Mouse (Mus musculus) gastrocnemius, postnatal 25 days (tissue): ENCODE data around the gene Ajuba. TPM values are rescaled to one million over a fixed set of nuclear protein-coding genes. Genes with fewer than 3 reads are reported as not detected.
"Not testable (repeated sequence)": the region's sequence is repeated elsewhere in the genome, so short reads cannot be mapped to it uniquely, and the experiment has no call there.

Experiments used
- DNase-seq: peaks from one replicate; pipeline ENCODE4 v3.0.0; 2022
- long read RNA-seq, 2 experiments: library from polyadenylated mRNA; stranded (forward); transcript quantifications; one replicate each; pipeline ENCODE4 v2.0.0; 2021
- total RNA-seq, 2 experiments: library from RNA; stranded (reverse); gene quantifications; 1 replicate in 1 of 2; 2 replicates in 1 of 2; pipeline ENCODE4 v1.2.3; 2021

Gene Ajuba
- total RNA-seq = 1 to 10 TPM; 2.3 to 2.6 TPM
- long read RNA-seq, experiment 1, partial matches to known transcripts = 0 of 3 reads
- long read RNA-seq, experiment 1, other reads (novel, unspliced or antisense) = 0 of 3 reads
- long read RNA-seq, experiment 2, partial matches to known transcripts = 1 of 1 reads
- long read RNA-seq, experiment 2, other reads (novel, unspliced or antisense) = 0 of 1 reads

DNA sequence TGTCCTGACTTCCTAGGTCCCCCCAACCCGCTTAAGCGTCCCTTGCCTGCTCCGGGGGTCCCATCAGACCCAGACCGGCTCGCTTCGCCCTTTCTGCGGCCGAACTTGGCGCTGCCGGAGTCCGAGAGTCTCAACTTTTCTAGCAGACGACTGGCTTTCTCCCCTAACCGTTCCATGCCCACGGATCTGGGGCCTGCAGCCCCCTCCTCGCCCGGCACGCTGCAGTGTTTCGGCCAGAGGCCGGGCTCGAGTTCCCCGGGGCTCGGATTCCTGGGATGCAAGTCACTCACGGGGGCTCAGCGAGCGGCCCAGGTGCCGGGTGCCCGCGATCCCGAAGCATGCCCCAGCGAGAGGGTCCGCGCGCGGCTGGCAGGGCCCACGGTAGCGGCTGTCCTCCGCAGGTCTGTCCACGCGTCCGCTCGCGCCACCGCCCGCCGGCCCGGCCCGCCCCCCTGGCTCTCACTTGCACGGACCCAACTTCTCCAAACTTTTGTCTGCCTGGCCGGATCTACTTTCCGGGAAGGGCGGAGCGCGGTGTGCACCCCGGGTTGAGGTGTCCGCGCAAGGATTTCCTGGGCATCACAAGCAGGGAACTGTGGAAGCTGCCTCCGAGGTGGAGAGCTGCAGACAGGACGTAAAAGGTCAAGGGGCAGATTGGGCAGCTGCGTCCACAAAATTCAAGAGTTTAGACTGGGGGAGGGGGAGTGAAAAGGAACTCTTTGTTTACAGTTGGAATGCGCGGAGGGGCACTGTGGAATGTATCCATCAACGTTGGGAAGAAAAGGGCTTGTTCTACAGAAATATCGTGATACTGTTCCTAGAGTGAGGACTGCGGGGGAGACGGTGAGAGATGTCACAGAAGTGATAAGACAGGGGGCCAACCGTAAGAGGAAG, at the start of gene Ajuba:
Gene Ajuba, minus strand, starts transcription at position 470 of the 894 bp plus-strand sequence.
- peak; percentile 90 for DNase-seq

- DNase-seq = no peak
Measured at GRCm38 (mm10) chr14:54624976-54625375, 47.6 kb upstream of the Ajuba start.

DNA sequence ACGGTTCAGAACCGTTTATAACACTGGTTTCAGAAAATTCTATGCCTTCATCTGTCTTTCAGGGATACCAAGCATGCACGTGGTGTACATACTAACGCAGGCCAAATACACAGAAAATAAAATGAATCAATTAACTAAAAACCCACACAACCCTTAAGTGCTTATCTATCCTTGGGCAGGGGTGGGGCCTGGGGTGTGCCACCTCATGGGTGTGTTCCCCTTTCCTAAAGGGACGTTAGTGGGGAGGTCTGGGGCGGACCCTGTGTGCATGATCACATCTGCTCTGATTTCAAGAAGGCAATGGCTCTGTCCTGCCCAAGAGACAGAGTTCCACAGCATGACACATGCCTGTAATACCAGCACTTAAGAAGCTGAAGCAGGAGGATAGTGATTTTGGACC, 46.0 kb upstream of the Ajuba start:
- DNase-seq = no peak

GRCm38 (mm10) chr14:54621133-54621532, 43.8 kb upstream of the Ajuba start, which contains the start of gene Psmb11:
Gene Psmb11, plus strand, starts transcription at chr14:54621433.
- no peak for DNase-seq

DNA sequence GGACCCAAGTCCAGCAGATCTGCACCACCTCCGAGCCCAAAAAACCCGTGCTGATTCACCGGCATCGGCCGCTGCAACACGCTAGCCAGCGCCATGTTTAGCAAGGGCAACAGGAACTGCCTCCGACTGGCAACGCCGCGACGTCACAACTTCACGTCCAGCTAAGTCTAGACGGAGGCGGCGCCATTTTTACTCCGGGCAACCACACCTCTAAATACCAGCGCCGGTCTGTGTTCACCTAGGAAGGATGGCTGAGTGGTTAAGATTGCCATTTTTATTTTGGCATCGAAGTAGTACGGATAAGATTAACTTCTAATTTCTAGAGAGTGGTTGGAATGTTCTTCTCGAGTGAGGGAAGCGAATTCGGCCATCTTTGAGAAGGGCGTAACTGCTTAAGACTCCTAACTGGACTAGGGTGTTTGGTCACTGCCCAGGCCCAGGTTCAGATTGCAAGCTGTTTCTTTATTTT, 40.6 kb upstream of the Ajuba start, which contains the start of gene Psmb5:
Gene Psmb5, minus strand, starts transcription at position 126 of the 469 bp plus-strand sequence.
- peak; percentile 79 for DNase-seq

GRCm38 (mm10) chr14:54617152-54617896, 40.0 kb upstream of the Ajuba start:
- no peak for DNase-seq

- DNase-seq = no peak
Measured at GRCm38 (mm10) chr14:54616226-54616825, 39.0 kb upstream of the Ajuba start.

DNA sequence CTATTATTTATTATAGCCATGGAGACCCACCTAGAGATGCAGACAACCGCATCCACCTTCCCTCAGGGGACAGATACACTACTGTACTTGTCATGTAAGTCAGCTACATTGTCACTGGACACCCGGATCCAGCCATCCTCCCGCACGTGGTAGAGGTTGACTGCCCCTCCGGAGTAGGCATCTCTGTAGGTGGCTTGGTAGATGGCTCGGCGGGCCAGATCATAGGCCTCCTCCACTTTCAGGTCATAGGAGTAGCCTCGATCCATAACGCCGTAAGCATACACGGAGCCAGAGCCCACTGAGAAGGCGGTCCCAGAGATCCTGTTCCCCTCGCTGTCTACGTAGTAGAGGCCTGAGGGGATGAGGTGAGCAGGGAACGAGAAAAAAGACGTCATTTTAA, 36.8 kb upstream of the Ajuba start:
- DNase-seq = not testable (repeated sequence)

DNA sequence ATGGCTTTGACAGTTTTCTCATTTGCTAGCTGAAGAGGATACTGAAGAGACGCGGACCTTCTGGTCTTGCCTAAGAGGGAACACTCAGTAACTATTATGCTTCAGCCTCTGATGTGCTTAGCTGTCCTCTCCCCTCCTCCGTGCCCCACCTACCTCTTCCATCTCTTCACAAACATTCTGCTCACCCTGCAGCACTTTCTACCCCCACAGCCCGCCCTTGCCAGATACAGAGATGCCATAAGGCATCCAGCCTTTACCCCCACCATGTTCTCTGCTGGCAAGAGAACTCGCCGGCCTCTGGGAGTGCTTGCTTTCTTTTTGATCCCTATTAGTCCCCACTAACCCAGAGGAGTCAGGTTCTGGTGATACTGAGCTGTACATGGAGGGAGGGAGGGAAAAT, 33.3 kb upstream of the Ajuba start:
- DNase-seq = no peak

GRCm38 (mm10) chr14:54609962-54610361, 32.6 kb upstream of the Ajuba start:
- DNase-seq = no peak

DNA sequence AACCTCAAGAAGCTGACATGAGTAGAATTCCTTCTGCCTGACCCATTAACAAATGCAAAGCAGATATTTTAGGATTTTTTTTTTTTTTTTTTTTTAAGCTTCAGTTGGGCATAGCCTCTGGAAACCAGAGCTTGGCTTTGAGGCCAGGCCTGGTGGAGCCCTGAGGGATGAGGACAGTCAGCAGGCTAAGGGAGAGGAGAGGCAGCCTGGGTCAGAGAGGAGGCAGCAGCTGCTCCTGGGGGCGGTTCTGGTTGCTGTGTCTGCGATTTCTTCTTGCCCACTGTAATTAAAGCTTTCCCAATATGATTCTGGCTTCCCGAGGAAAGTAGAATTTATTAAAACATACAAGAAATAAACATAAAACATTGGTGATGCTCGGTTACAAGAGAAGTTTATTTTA, 31.9 kb upstream of the Ajuba start:
- DNase-seq = no peak

- DNase-seq = no peak
Measured at GRCm38 (mm10) chr14:54607226-54607625, 29.9 kb upstream of the Ajuba start.

DNA sequence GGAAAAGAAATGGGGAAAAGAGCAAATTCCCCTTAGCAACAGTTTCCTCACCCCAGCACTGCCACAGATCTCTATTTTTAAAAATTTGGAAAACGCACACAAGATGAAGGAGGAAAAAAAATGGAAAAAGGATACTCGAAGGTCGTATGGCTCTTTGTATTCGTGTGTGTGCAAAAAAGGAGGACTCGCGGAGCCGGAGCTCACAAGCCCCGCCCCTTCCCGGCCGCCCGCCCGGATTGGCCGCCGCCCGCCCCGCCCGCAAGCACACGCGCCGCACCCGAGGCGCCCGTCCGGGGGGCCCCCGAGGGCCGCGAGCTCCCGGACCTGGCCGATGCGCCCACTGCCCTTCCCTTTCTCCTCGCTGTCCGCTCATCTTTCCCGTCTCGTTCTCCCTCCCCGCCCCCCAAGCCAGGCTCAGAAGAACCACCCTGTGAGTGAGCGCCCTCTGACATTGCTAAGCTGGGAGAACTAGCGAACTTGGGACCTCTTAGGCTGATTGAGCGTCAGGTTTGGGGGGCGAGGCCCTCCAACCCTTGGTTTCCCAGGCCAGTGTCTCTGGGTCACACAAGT, 28.5 kb upstream of the Ajuba start, which contains the start of gene 4931414P19Rik:
Gene 4931414P19Rik, minus strand, starts transcription at position 242 of the 570 bp plus-strand sequence.
- peak; percentile 85 for DNase-seq

GRCm38 (mm10) chr14:54603686-54604085, 26.3 kb upstream of the Ajuba start:
- DNase-seq = no peak

GRCm38 (mm10) chr14:54603038-54603654, 25.8 kb upstream of the Ajuba start:
- DNase-seq = peak; percentile 96

DNA sequence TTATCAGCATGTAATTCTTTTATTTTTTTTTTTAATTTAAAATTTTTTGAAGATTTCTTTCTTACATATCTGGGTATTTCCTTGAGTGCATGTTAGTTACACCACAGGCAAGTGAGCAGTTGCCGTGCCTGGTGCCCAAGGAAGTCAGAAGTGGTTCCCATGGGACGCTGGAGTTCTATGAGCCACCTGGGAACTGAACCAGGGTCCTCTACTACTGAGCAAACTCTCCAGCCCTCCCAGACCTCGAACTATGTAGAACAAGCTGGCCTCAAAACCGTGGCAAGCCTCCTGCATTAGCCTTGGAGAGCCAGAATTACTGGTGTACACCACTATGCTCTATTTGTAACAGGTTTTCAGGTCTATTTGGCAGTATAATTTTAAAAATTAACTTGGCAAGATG, 25.3 kb upstream of the Ajuba start:
- DNase-seq = no peak

DNA sequence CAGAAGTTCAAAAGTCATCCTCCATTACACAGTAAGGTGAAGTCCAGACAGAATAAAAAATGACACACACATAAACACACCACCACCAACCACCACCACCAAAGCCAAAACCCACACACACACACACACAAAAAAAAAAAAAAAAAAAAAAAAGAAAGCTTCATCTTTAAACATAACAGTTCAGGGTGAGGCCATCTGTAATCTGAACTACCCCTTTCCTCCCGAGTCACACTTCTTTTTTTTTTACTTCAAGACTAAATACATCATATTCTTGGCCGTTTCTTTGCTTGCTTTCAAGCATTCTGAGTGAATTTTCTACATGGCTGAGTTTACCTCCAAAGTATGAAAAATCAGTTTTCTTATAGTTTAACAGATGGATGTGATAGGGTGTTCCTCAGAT, 24.2 kb upstream of the Ajuba start:
- DNase-seq = no peak

DNA sequence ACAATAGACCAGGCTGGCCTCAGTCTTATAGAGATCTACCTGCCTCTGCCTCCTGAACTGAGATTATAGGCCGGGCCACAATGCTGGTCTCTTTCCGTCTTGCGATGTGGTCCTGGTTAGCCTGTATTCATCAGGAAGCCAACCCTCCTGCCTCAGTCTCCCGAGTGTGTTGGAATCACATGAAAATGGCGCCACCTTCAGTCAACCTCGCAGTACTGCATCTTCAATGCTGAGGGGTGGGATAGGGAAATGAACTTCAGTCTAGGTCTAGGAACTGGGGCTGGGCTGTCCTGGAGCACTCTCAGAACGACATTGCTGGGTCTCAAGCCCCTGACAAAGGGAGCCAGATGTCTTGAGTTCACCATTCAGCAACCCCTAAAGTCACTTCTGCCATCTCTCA, 19.7 kb upstream of the Ajuba start:
- DNase-seq = no peak

DNA sequence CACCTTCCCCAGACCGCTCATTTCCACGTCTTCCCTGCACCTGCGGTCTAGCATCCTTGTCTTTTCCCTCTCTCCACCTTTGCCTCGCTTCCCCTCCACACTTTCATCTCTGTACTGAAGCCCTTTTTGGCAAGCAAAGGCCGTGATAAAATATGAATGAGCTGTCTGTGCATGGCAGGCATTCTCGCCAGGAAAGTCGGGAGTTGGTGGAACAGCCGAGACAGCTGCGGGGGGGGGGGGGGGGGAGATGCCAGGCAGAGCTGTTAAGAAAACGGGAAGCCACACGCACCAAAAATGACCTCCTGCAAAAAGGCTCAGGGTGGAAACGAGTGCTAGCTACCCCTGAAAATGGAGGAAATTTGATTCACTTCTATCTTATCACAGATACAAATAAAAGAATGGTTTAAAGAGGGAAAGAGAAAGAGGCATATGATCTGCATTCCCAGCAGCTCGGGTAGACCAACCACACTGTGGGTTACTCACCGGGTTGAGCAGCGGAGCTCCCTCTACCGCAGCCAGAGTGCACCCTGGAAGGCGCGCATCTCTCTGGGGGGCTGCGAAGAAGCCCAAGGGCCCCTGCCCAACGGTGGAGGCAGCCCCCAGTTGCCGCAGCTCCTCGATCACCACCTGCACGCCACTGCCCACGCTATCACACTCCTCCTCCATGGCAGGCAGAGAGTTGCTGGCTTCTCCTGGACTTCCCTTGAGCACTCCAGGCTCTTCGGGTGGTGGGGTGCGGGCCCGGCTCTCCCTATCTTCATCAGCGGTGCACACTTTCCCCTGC, 17.5 kb upstream of the Ajuba start:
- DNase-seq = no peak

GRCm38 (mm10) chr14:54594055-54594454, 16.7 kb upstream of the Ajuba start:
- DNase-seq = no peak
